Mouse (Mus musculus) stomach, embryonic 14.5 days (tissue): ENCODE data around the gene Fam222a. TPM values are rescaled to one million over a fixed set of nuclear protein-coding genes. Genes with fewer than 3 reads are reported as not detected.
A peak's percentile ranks its signal among the peaks of the same experiment; 100 is the strongest.

ENCODE experiments used
- ATAC-seq: fragments of 200-750 bp; cut with Nextera tagmentation; 2 replicates; pipeline ENCODE4 v1.8.0; 2017; ENCODE audit warnings: low read depth, moderate TSS enrichment; ENCODE audit not compliant: insufficient number of reproducible peaks, insufficient read depth, low FRiP score
- H3K27ac ChIP-seq: fragments of 300-500 bp; sonication (generic); 2 replicates; pipeline ENCODE4 v1.5.1; 2014; ENCODE audit warnings: mild to moderate bottlenecking, low read length, moderate library complexity, mixed read lengths
- H3K27me3 ChIP-seq: fragments of 300-500 bp; sonication (generic); 2 replicates; pipeline ENCODE4 v1.6.1; 2014; ENCODE audit warnings: low read length, control low read depth, mixed read lengths; ENCODE audit not compliant: control insufficient read depth, insufficient read depth
- H3K36me3 ChIP-seq: fragments of 300-500 bp; sonication (generic); 2 replicates; pipeline ENCODE4 v1.6.1; 2014; ENCODE audit warnings: mild to moderate bottlenecking, control low read depth, low read length, moderate library complexity, mixed read lengths; ENCODE audit not compliant: control insufficient read depth, insufficient read depth
- H3K4me1 ChIP-seq: fragments of 300-500 bp; sonication (generic); 2 replicates; pipeline ENCODE4 v1.6.1; 2014; ENCODE audit warnings: low read length, control low read depth, mixed read lengths; ENCODE audit not compliant: control insufficient read depth, insufficient read depth
- H3K4me2 ChIP-seq: fragments of 300-500 bp; sonication (generic); replicated peaks from 2 replicates; pipeline ENCODE4 v1.6.1; 2014; ENCODE audit warnings: low read depth, low read length, control low read depth
- H3K4me3 ChIP-seq: fragments of 300-500 bp; sonication (generic); 2 replicates; pipeline ENCODE4 v1.5.1; 2014; ENCODE audit warnings: low read depth, low read length, control low read depth
- H3K9ac ChIP-seq: fragments of 300-500 bp; sonication (generic); replicated peaks from 2 replicates; pipeline ENCODE4 v1.6.1; 2014; ENCODE audit warnings: low read depth, mild to moderate bottlenecking, control low read depth, low read length, moderate library complexity, mixed read lengths
- H3K9me3 ChIP-seq: fragments of 300-500 bp; sonication (generic); 2 replicates; pipeline ENCODE4 v1.6.1; 2016; ENCODE audit warnings: low read depth, low read length, control low read depth; ENCODE audit not compliant: control insufficient read depth
- WGBS: fragments of 180-500 bp; shearing (Covaris S2); extraction: QIAGEN DNeasy Blood & Tissue Kit; methylation state at CpG from one replicate; pipeline ENCODE4 v1.1.7; 2014; 5-methylcytosine and 5-hydroxymethylcytosine counted together
- polyA plus RNA-seq: library from polyadenylated mRNA; unstranded; fragments of >200 nt; fragmentation: Nextera tagmentation; extraction: Ambion mirVana; gene quantifications from 2 replicates; pipeline ENCODE4 v1.2.1, GENCODE M21; 2014

Fam222a gene
- polyA plus RNA-seq, 1 experiment from 2014 or later: 2.9 TPM

GRCm38 (mm10) chr5:114552507-114553208 is 15.2 kb upstream of the Fam222a start:
- Histone ChIP-seq H3K36me3 (no peaks in the 10 kb centered on the region), H3K27ac (no peak overlapping the region), H3K4me1 (peaks cover 10% of the 10 kb centered on the region), H3K9me3 (0 out of 2 replicates have a peak, but pooled peaks cover 3% of the 10 kb centered on the region), H3K27me3 (no peaks in the 10 kb centered on the region), H3K9ac (no peak overlapping the region), H3K4me3 (no peak overlapping the region), H3K4me2 (no peak overlapping the region)
- ATAC-seq: no peak
- 46% methylated on average over 13 of the region's 13 CpGs for WGBS

- no peaks in the 10 kb centered on the region for H3K36me3 ChIP-seq
- WGBS: 38% methylated on average over 8 of the region's 8 CpGs
- no peaks in the 10 kb centered on the region for H3K27me3 ChIP-seq
- H3K9ac ChIP-seq: no peak overlapping the region
- H3K27ac ChIP-seq: no peak overlapping the region
- peaks cover 19% of the 10 kb centered on the region for H3K4me1 ChIP-seq
- ATAC-seq: no peak
- no peak overlapping the region for H3K4me2 ChIP-seq
- H3K9me3 ChIP-seq: 0 out of 2 replicates have a peak, but pooled peaks cover 3% of the 10 kb centered on the region
- H3K4me3 ChIP-seq: no peak overlapping the region
Measured at GRCm38 (mm10) chr5:114553706-114554105, 14.1 kb upstream of the Fam222a start.

- Histone ChIP-seq H3K4me3 (no peak overlapping the region), H3K27ac (no peak overlapping the region), H3K36me3 (no peaks in the 10 kb centered on the region), H3K4me1 (peaks cover 17% of the 10 kb centered on the region), H3K4me2 (no peak overlapping the region), H3K9me3 (0 out of 2 replicates have a peak, but pooled peaks cover 3% of the 10 kb centered on the region), H3K9ac (no peak overlapping the region), H3K27me3 (no peaks in the 10 kb centered on the region)
- ATAC-seq: no peak
- 94% methylated on average over 2 of the region's 2 CpGs for WGBS
Measured at GRCm38 (mm10) chr5:114555424-114555823, 12.4 kb upstream of the Fam222a start.

- Histone ChIP-seq H3K4me3 (no peak overlapping the region), H3K36me3 (no peaks in the 10 kb centered on the region), H3K27me3 (no peaks in the 10 kb centered on the region), H3K27ac (no peak overlapping the region), H3K4me1 (peaks cover 15% of the 10 kb centered on the region), H3K9ac (no peak overlapping the region), H3K4me2 (no peak overlapping the region), H3K9me3 (0 out of 2 replicates have a peak, but pooled peaks cover 3% of the 10 kb centered on the region)
- 74% methylated on average over 11 of the region's 11 CpGs for WGBS
- no peak for ATAC-seq
Measured at GRCm38 (mm10) chr5:114556109-114556508, 11.7 kb upstream of the Fam222a start.

DNA sequence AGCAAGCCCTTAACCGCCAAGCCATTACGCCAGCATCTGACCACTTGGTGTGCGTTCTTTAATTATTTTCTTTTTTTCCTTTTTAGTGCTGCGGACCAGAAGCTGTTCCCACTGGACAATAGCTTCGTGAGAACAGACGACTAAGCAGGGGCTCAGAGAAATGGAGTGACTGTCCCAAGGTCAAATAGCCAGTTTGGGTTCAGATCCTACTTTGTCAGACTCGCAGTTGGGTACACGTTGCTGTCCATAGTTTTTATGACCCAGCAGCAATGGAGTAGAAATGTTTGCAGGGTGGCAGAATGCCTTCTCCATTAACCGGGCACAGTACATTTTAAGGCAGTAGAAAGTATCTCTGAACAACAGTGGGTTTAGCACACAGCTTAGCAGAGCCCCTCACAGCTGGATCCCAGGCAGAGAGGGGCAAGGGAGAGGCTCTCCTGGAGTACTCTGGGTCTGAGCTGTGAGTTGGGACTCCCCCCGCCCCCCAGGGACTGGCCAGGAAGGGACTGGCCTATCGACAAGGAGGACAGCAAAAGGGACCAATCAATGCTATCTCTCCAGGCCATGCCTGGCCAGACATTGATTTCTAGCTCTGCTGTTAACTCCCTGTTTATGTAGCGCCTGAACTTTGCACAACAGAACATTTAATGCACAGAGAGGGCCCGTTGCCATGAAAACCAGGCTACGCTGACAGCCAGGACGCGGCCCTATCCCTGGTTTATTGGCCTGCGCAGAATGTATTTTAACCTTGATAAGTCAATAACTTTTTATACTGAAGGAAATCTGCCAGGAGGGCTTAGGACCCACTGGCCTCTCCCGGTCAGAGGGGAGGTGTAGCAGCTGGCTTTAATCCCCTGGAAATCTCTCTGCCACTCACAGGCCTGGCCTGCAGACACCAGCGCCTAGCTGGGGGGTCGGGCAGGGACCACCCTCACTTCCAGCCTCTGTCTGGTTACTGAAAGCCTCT is 9.8 kb upstream of the Fam222a start:
- 39% methylated on average over 20 of the region's 20 CpGs for WGBS
- H3K9ac ChIP-seq: no peak overlapping the region

DNA sequence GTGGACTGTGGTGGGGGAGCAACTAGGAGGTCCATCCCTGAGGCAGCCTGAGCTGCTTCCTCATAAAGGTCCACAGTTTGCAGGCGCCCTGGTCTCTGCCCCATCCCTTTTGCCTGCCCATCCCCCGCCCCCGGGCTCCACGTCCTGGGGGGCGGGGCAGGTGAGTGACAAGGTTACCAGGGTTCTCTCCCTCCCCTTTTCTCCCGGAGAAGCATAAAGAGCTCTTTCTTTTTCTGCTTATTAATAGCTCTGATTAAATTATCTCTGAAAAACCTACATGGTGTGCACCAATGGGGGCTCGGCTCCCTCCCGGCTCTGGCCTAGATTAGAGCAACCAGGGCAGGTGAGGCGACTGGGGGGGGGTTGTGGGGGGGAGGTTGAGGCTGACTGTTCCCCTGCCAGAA is 7.3 kb upstream of the Fam222a start:
- WGBS: 13% methylated on average over 9 of the region's 9 CpGs
- peaks cover 16% of the 10 kb centered on the region for H3K4me1 ChIP-seq
- no peak overlapping the region for H3K27ac ChIP-seq
- H3K36me3 ChIP-seq: no peaks in the 10 kb centered on the region
- ATAC-seq: peak; percentile 57
- no peak overlapping the region for H3K4me2 ChIP-seq
- no peaks in the 10 kb centered on the region for H3K27me3 ChIP-seq
- no peak overlapping the region for H3K4me3 ChIP-seq
- no peak overlapping the region for H3K9ac ChIP-seq
- H3K9me3 ChIP-seq: no peaks in the 10 kb centered on the region; the same call in 1 of the 2 replicates

More for the DNA sequence above, 9.8 kb upstream of the Fam222a start:
- peaks cover 13% of the 10 kb centered on the region for H3K4me1 ChIP-seq
- ATAC-seq: peak; percentile 65
- 0 out of 2 replicates have a peak, but pooled peaks cover 3% of the 10 kb centered on the region for H3K9me3 ChIP-seq
- H3K27me3 ChIP-seq: no peaks in the 10 kb centered on the region
- H3K4me3 ChIP-seq: no peak overlapping the region
- H3K4me2 ChIP-seq: no peak overlapping the region
- H3K27ac ChIP-seq: peak overlapping the region; percentile 63
- no peaks in the 10 kb centered on the region for H3K36me3 ChIP-seq

DNA sequence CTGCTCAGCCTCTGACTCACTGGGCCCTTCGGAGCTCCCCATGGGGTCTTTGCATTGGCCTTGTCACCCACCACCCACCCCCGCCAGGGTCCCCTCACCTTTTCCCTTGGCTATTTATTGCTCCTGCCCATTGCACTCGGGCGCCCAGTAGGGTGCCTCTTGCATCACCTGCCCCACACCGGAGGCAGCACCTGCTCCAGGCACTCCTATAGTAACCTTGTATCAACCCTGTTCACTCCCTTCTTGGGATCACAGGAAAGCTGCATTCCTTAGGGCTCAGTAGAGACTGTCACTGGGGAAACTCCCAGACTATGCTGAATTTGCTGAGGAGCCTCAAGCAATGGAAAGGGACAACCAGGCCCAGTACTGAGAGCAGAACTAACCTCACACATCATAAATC is 6.9 kb upstream of the Fam222a start:
- peak; percentile 51 for ATAC-seq
- H3K4me2 ChIP-seq: no peak overlapping the region

GRCm38 (mm10) chr5:114563994-114564393 is 3.8 kb upstream of the Fam222a start:
- H3K36me3 ChIP-seq: no peaks in the 10 kb centered on the region
- peaks cover 18% of the 10 kb centered on the region; the same call in 1 of the 2 replicates for H3K4me1 ChIP-seq
- no peak overlapping the region for H3K4me2 ChIP-seq
- no peaks in the 10 kb centered on the region; the same call in 1 of the 2 replicates for H3K9me3 ChIP-seq
- ATAC-seq: no peak
- WGBS: 93% methylated on average over 7 of the region's 7 CpGs
- H3K4me3 ChIP-seq: no peak overlapping the region
- no peak overlapping the region for H3K9ac ChIP-seq
- no peaks in the 10 kb centered on the region for H3K27me3 ChIP-seq
- H3K27ac ChIP-seq: no peak overlapping the region

More for the DNA sequence above, 6.9 kb upstream of the Fam222a start:
- WGBS: 52% methylated on average over 5 of the region's 5 CpGs
- Histone ChIP-seq H3K4me1 (peaks cover 19% of the 10 kb centered on the region), H3K9ac (no peak overlapping the region), H3K27ac (peak overlapping the region; percentile 48; the same call in 1 of the 2 replicates), H3K27me3 (no peaks in the 10 kb centered on the region), H3K4me3 (no peak overlapping the region), H3K9me3 (no peaks in the 10 kb centered on the region; the same call in 1 of the 2 replicates), H3K36me3 (no peaks in the 10 kb centered on the region)
